16 mouse cellular contexts compared by ENCODE assay signal in genomic region chr12:15544351-15544750, GRCm38 (mm10).
DNase-seq lines count a peak whose midpoint lies in the region; ATAC-seq and TF ChIP-seq lines count a peak whose summit lies in the region.
"Had no signal": no experiment of that assay in that cellular context is flagged by ENCODE, and none has a peak within 500 bp of the region (broad histone marks: within the 10 kb centered on the region; RNA-seq: fewer than 3 reads in every experiment).

No protein-coding gene starts in this region.

- no peak overlapping the region for H3K4me2 ChIP-seq in forebrain, embryonic 14.5 days (ENCODE audit: low read length)
- H3K4me2 ChIP-seq: hindbrain, embryonic 13.5 days; kidney, embryonic 15.5 days; limb, embryonic 12.5 days; lung, embryonic 15.5 days had no signal

- WGBS in forebrain, embryonic 14.5 days, result 52% methylated on average over 1 of the region's 1 CpGs

- no peak for TF ChIP-seq POLR2A in brain, embryonic 14.5 days (IDR thresholded peaks at IDR 0.05; ENCODE audit: borderline replicate concordance, extremely low read depth, insufficient read depth, insufficient read length, poor library complexity, severe bottlenecking)

- no peaks in the 10 kb centered on the region for H3K27me3 ChIP-seq in forebrain, embryonic 14.5 days (replicated peaks; ENCODE audit: control insufficient read depth, insufficient read depth, low read length)
- H3K27me3 ChIP-seq: hindbrain, embryonic 13.5 days; kidney, embryonic 15.5 days; limb, embryonic 12.5 days; lung, embryonic 15.5 days had no signal

- no peak overlapping the region for H3K27ac ChIP-seq in forebrain, embryonic 14.5 days (ENCODE audit: low read depth, low read length)
- H3K27ac ChIP-seq: hindbrain, embryonic 13.5 days; kidney, embryonic 15.5 days; limb, embryonic 12.5 days; lung, embryonic 15.5 days had no signal

- ATAC-seq in CD4-positive, CD25-positive, alpha-beta regulatory T cell, adult 4 months, result no peak
- no peak for ATAC-seq in forebrain, embryonic 14.5 days
- ATAC-seq: Patski had no signal

- H3K9me3 ChIP-seq in forebrain, embryonic 14.5 days (replicated peaks; ENCODE audit: control insufficient read depth, low read length), result no peaks in the 10 kb centered on the region
- H3K9me3 ChIP-seq: hindbrain, embryonic 13.5 days; kidney, embryonic 15.5 days; limb, embryonic 12.5 days; lung, embryonic 15.5 days had no signal

- DNase-seq in gastrocnemius, postnatal 10 days, result peak; percentile 6
- no peak for DNase-seq in gastrocnemius, adult 18-20 months (ENCODE audit: low spot score)
- DNase-seq in 3T3-L1 (ENCODE audit: low read depth, low spot score), result peak; percentile 60
- DNase-seq in brain, embryonic 14.5 days (ENCODE audit: low read depth), result peak; percentile 49
- DNase-seq in heart, postnatal 36 days, result peak; percentile 16 to 29
- no peak for DNase-seq in frontal cortex, postnatal 10 days (ENCODE audit: low spot score in 2 of 2)
- no peak for DNase-seq in forebrain, embryonic 14.5 days (ENCODE audit: low spot score)
- DNase-seq: adrenal gland, postnatal 25 days; midbrain, embryonic 14.5 days; thymus, postnatal 4 days had no signal

- H3K4me1 ChIP-seq in forebrain, embryonic 14.5 days (ENCODE audit: control insufficient read depth, insufficient read depth, low read length), result no peaks in the 10 kb centered on the region
- H3K4me1 ChIP-seq: hindbrain, embryonic 13.5 days; kidney, embryonic 15.5 days; limb, embryonic 12.5 days; lung, embryonic 15.5 days had no signal

- no peaks in the 10 kb centered on the region for H3K36me3 ChIP-seq in forebrain, embryonic 14.5 days (ENCODE audit: control insufficient read depth, insufficient read depth, low read length)
- H3K36me3 ChIP-seq: hindbrain, embryonic 13.5 days; kidney, embryonic 15.5 days; limb, embryonic 12.5 days; lung, embryonic 15.5 days had no signal

- no peak overlapping the region for H3K4me3 ChIP-seq in forebrain, embryonic 14.5 days (ENCODE audit: low read depth, low read length)
- H3K4me3 ChIP-seq: hindbrain, embryonic 13.5 days; kidney, embryonic 15.5 days; limb, embryonic 12.5 days; lung, embryonic 15.5 days had no signal

- intact Hi-C loops in heart, postnatal 36 days (cut with DNase I), result loop anchor here (5.0 kb wide), 1 partner anchor 158 kb away; no protein-coding TSS in a partner anchor

- H3K9ac ChIP-seq in forebrain, embryonic 14.5 days (ENCODE audit: low read length), result no peak overlapping the region
- H3K9ac ChIP-seq: hindbrain, embryonic 13.5 days; kidney, embryonic 15.5 days; limb, embryonic 12.5 days; lung, embryonic 15.5 days had no signal

- no peak for TF ChIP-seq CTCF in brain, embryonic 14.5 days (IDR thresholded peaks at IDR 0.05; ENCODE audit: borderline replicate concordance, extremely low read depth, insufficient read depth, insufficient read length)

Comparison
In these comparisons a context has a peak if more than half of its experiments do, and no peak if none do; other contexts are left out.
1. DNase-seq: peak in gastrocnemius, postnatal 10 days (single experiment), 3T3-L1 (single experiment), brain, embryonic 14.5 days (single experiment) and heart, postnatal 36 days (2 of 2); none in gastrocnemius, adult 18-20 months (single experiment), frontal cortex, postnatal 10 days (0 of 2) and forebrain, embryonic 14.5 days (single experiment).